Mouse (Mus musculus) kidney, postnatal 36 days (tissue): ENCODE results near the gene Tbc1d9b.

Experiments used
- DNase-seq, 2 experiments: peaks; one replicate each; pipeline ENCODE4 v3.0.0; 2021 to 2022; ENCODE audit warnings: mixed read lengths in 2 of 2

Tbc1d9b gene

DNA sequence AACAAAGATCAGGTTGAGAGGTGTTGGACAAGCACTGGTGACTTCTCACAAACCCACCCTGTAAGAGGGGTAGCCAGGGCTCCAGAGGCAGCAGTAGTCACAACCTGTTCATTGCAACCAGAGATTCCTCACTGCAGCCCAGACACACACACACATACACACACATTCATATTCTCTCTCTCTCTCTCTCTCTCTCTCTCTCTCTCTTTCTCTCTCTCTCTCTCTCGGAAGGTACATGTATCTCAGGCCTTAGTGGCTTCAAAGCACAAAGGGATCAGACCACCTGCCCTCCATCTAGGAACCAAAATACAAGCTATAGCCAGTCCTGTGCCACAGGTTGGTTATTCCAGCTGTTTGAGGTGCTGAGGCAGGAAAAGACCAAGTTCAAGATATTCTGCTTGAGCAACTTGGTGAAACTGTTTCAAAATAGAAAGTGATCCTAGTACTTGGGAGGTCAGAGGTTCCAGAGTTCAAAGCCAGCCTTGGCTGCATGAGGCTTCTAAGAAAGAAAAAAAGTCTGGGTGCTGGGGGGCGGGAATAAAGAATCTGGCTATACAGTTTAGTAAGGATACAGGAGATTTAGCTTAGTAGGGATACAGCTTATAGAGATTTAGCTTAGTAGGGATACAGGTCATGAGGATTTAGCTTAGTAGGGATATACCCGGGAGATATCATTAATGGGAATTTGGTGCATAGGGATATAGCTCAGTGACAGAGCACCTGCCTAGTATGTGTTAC is 80.3 kb downstream of the Tbc1d9b start:
- DNase-seq: no peak

DNA sequence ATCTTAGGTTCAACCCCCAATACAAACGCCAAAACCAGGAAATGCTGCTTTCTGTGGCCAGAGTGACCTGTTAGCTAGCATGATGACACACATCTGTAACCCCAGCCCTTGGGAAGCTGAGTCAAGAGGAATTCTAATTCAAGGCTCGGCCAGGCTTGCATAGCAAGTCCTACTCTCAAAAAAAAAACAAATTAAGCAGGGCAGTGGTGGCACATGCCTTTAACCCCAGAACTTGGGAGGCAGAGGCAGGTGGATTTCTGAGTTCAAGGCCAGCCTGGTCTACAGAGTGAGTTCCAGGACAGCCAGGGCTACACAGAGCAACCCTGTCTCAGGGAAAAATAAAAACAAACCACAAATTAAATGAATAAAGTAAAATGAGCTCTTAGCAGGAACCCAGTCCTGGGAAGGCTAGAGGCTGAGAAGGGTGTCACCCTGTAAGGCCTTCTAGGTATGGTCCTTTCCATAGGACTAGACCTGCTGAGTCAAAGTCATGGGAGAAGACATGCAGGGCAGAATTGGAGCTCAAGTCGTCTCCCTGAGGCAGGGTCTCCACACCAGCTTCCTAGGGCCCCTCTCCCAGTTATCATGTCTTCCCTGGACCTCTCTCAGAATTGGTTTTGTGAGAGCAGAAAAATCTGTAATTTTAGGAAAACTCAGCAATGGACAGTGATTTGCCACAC is 81.0 kb downstream of the Tbc1d9b start:
- no peak for DNase-seq

DNA sequence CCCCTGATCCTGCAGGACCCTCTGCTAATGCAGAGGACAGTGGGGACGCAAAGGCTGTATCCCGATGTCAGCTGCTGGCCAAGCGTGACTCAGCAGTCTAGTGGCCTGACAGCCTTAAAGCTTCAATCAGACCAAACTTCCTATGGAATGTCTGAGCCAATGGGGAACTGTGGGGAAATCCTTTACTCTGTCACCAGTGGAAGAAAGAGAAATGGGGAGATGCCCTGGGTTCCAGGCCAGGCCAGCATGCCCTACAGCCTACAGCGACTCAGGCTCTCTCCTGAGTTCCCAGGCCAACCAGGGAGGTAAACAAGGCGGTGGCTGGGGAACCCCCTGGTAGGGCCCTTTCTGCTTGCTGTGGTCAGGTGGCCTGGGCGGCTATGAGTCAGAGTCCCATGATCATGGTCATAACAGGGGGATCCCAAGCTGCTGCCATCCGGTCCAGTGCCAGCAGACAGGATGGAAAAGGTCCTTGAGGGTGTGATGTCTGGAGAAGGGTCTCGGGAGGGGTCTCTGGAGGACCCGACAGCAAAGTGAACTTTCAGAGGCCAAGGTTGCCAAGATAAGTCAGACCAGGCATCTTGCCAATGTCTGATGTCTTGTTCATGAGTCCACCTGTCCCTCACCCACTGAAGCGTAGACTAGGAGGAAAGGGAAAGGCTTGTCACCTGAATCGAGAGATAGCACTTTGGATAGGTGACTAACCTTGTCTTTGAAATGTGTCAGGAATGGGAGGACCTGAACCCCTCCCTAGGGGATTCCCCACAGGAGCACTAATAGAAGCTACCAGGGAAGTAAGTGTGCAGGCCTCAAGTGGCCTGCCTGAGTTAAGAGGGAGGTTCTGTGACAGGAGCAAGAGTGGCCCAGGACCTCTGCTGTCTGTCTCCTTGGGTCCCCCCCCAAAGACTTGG is 81.9 kb downstream of the Tbc1d9b start:
- peak; percentile 92 to 96 for DNase-seq

DNA sequence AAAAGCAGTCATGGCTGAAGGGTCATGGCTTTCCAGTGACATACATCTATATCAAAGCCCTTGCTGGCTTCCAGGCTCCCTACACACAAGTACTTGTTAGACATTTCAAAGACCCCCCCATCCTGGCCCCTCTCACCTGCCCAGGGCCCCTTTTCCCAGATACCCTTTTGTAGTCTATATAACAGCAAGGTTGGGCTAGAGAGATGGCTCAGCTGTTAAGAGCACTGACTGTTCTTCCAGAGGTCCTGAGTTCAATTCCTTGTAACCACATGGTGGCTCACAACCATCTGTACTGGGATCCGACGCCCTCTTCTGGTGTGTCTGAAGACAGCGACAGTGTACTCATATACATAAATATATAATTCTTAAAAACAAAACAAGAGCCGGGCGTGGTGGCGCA is 83.4 kb downstream of the Tbc1d9b start:
- no peak for DNase-seq

DNA sequence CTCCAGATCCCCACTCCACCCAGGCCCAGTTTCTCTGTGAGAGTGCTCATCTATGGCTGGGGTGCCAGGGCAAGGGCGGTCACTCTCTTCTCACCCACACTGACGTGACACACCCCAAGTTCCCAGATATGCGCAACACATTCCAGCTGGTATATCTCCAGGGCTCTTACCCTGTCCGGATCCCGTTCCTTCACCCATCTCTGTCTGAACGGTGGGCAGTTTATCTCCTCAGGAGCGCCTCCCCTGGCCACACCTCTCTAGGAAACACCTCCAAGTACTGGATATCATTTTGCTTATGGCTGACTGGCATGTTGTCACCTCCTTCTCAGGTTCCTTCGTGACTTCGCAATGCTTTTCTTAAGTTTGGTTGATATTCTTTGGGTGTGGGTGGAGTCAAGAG is 84.4 kb downstream of the Tbc1d9b start:
- no peak for DNase-seq

DNA sequence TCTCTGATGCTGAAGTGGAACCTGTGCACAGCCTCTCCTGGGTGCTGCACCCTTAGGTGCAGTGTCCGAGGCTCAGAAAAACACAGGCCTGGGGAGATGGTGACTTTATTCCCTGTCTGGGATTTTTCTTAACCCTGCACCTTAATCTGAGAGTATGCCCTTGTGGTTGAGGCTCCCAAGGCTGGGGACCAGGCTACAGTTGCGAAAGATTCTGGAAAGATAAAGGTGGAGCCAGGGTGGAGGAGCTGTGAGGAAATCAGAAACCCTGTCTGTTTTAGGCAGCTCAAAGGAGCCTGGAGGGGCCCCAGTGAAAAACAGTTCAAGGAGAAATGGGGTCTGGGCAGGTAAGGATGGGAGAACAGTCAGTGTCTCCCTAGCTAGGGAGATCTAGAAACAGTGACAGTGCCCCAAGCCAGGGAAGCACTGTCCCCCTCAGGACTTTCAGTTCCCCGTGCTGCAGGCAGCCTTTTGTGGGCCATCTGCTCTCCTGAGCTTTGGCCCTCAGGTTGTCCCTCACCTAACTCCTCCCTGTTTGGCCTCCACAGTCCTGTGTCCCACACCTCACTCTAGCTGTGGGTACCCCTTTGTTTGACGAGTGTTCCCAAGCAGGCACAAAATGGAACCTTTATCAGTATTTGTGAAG is 85.6 kb downstream of the Tbc1d9b start:
- DNase-seq: no peak

DNA sequence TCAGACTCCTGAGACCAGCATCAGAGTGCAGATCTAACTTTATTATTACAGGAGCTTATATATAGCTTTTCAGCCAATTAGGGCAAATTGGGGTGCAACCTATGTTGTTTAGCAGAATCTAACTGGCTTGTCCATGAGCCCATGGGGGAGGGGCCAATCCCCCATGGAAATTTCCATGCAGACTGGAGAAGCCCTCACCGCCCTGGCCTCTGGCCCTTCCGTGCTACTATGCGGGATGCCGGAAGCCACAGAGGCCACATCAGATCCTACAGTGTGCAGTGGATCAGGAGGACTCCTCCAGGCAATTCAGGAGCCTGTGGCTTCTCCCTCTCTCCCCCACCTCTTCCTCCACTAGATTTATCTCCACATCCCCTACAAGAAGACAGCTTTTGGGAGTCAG is 86.6 kb downstream of the Tbc1d9b start:
- peak; percentile 63 to 80 for DNase-seq

DNA sequence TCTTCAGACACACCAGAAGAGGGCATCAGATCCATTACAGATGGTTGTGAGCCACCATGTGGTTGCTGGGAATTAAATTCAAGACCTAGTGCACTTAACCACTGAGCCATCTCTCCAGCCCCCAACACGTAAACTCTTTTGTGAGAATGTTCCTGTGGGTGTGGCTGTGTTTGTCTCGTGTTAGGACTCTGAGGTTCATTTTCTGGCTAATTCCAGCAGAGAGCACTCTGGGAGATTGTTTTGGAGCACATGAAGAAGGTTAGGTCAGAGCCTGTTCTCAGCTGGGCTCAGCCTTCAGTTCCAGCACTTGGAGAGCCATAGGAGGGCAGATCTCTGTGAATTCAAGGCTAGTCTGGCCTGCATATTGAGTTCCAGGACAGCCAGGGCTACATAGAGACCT is 88.6 kb downstream of the Tbc1d9b start:
- DNase-seq: no peak
